Mouse (Mus musculus) forebrain, embryonic 10.5 days (tissue): ENCODE measurements around the gene Nodal. TPM values are rescaled to one million over a fixed set of nuclear protein-coding genes. Genes with fewer than 3 reads are reported as not detected.
A peak's percentile ranks its signal among the peaks of the same experiment; 100 is the strongest.
"Not testable (repeated sequence)": the region's sequence is repeated elsewhere in the genome, so short reads cannot be mapped to it uniquely, and the experiment has no call there.

ENCODE experiments used
- DNase-seq: peaks from one replicate; pipeline ENCODE4 v3.0.0-alpha.2; 2017; ENCODE audit warnings: low spot score; ENCODE audit errors: extremely low spot score
- H3K27ac ChIP-seq: fragments of 300-500 bp; sonication (generic); 2 replicates; pipeline ENCODE4 v1.5.1; 2016; ENCODE audit warnings: mild to moderate bottlenecking
- H3K27me3 ChIP-seq: fragments of 300-500 bp; sonication (generic); 2 replicates; pipeline ENCODE4 v1.6.1; 2016; ENCODE audit warnings: mild to moderate bottlenecking; ENCODE audit not compliant: poor library complexity, severe bottlenecking
- H3K36me3 ChIP-seq: fragments of 300-500 bp; sonication (generic); replicated peaks from 2 replicates; pipeline ENCODE4 v1.6.1; 2016; ENCODE audit warnings: mild to moderate bottlenecking, moderate library complexity
- H3K4me1 ChIP-seq: fragments of 300-500 bp; sonication (generic); 2 replicates; pipeline ENCODE4 v1.6.1; 2016
- H3K4me3 ChIP-seq: fragments of 300-500 bp; sonication (generic); 2 replicates; pipeline ENCODE4 v1.5.1; 2016; ENCODE audit warnings: mild to moderate bottlenecking, moderate library complexity
- H3K9me3 ChIP-seq: fragments of 300-500 bp; sonication (generic); 2 replicates; pipeline ENCODE4 v1.6.1; 2016; ENCODE audit warnings: mild to moderate bottlenecking, moderate library complexity
- WGBS: fragments of 180-500 bp; shearing (Covaris S2); methylation state at CpG from one replicate; pipeline ENCODE4 v1.1.7; 2016; 5-methylcytosine and 5-hydroxymethylcytosine counted together
- polyA plus RNA-seq: library from polyadenylated mRNA; unstranded; fragments of >200 nt; fragmentation: Nextera tagmentation; extraction: Ambion mirVana; gene quantifications from 2 replicates; pipeline ENCODE4 v1.2.1, GENCODE M21; 2016

Gene Nodal
- polyA plus RNA-seq, 1 experiment from 2014 or later: 0.50 TPM

GRCm38 (mm10) chr10:61448834-61449233 is 31.1 kb downstream of the Nodal start:
- WGBS: 90% methylated on average over 3 of the region's 3 CpGs
- Histone ChIP-seq H3K4me1 (peaks cover 72% of the 10 kb centered on the region), H3K36me3 (peaks cover 52% of the 10 kb centered on the region)

GRCm38 (mm10) chr10:61451463-61451930 is 33.7 kb downstream of the Nodal start:
- Histone ChIP-seq H3K36me3 (peaks cover 44% of the 10 kb centered on the region), H3K9me3 (no peaks in the 10 kb centered on the region), H3K27ac (peak overlapping the region; percentile 90), H3K27me3 (no peaks in the 10 kb centered on the region), H3K4me3 (peak overlapping the region; percentile 74), H3K4me1 (peaks cover 50% of the 10 kb centered on the region)
- WGBS: 15% methylated on average over 8 of the region's 8 CpGs
- DNase-seq: no peak

More at GRCm38 (mm10) chr10:61448834-61449233, 31.1 kb downstream of the Nodal start:
- Histone ChIP-seq H3K27ac (no peak overlapping the region), H3K27me3 (no peaks in the 10 kb centered on the region), H3K9me3 (no peaks in the 10 kb centered on the region), H3K4me3 (no peak overlapping the region)
- no peak for DNase-seq

GRCm38 (mm10) chr10:61451931-61452617 is 34.3 kb downstream of the Nodal start:
- Histone ChIP-seq H3K4me1 (peaks cover 45% of the 10 kb centered on the region), H3K9me3 (no peaks in the 10 kb centered on the region), H3K4me3 (peak overlapping the region; percentile 74), H3K27me3 (no peaks in the 10 kb centered on the region), H3K27ac (peak overlapping the region; percentile 90), H3K36me3 (peaks cover 38% of the 10 kb centered on the region)
- WGBS: under 1% methylated on average over 62 of the region's 62 CpGs
- DNase-seq: no peak

- H3K27ac ChIP-seq: peak within 1 kb of the TSS; percentile 90
- peaks cover 32% of the 10 kb centered on the region for H3K36me3 ChIP-seq
- H3K4me3 ChIP-seq: peak within 1 kb of the TSS; percentile 74
- peak; percentile 100 for DNase-seq
- under 1% methylated on average over 34 of the region's 36 CpGs for WGBS
- H3K4me1 ChIP-seq: peaks cover 39% of the 10 kb centered on the region
- no peaks in the 10 kb centered on the region for H3K27me3 ChIP-seq
- H3K9me3 ChIP-seq: no peaks in the 10 kb centered on the region
These were observed 34.9 kb downstream of the Nodal start, which contains the start of gene Eif4ebp2 for GRCm38 (mm10) chr10:61452645-61453044. TSS of gene Eif4ebp2 (minus strand) at chr10:61452661.

- not testable (repeated sequence) for H3K27ac ChIP-seq, DNase-seq, H3K9me3 ChIP-seq, H3K27me3 ChIP-seq
- WGBS: 77% methylated on average over 3 of the region's 3 CpGs
- Histone ChIP-seq H3K4me3 (peak overlapping the region; percentile 74), H3K4me1 (peaks cover 34% of the 10 kb centered on the region), H3K36me3 (peaks cover 27% of the 10 kb centered on the region)
These were observed 35.4 kb downstream of the Nodal start for GRCm38 (mm10) chr10:61453171-61453570.

- Histone ChIP-seq H3K36me3 (no peaks in the 10 kb centered on the region), H3K4me1 (no peaks in the 10 kb centered on the region), H3K9me3 (no peaks in the 10 kb centered on the region), H3K27ac (no peak overlapping the region), H3K4me3 (no peak overlapping the region), H3K27me3 (no peaks in the 10 kb centered on the region)
- no peak for DNase-seq
- 76% methylated on average over 3 of the region's 3 CpGs for WGBS
These were observed 39.4 kb downstream of the Nodal start for GRCm38 (mm10) chr10:61457182-61457581.

GRCm38 (mm10) chr10:61465009-61465408 is 47.2 kb downstream of the Nodal start:
- H3K4me3 ChIP-seq: no peak overlapping the region
- H3K9me3 ChIP-seq: no peaks in the 10 kb centered on the region
- DNase-seq: no peak
- no peak overlapping the region for H3K27ac ChIP-seq
- H3K4me1 ChIP-seq: no peaks in the 10 kb centered on the region
- 86% methylated on average over 4 of the region's 4 CpGs for WGBS
- no peaks in the 10 kb centered on the region for H3K27me3 ChIP-seq
- no peaks in the 10 kb centered on the region for H3K36me3 ChIP-seq

GRCm38 (mm10) chr10:61466242-61466641 is 48.5 kb downstream of the Nodal start:
- DNase-seq: no peak
- H3K27me3 ChIP-seq: no peaks in the 10 kb centered on the region
- H3K4me1 ChIP-seq: no peaks in the 10 kb centered on the region
- no peak overlapping the region for H3K4me3 ChIP-seq
- H3K9me3 ChIP-seq: no peaks in the 10 kb centered on the region
- WGBS: 73% methylated on average over 8 of the region's 8 CpGs
- H3K36me3 ChIP-seq: no peaks in the 10 kb centered on the region
- H3K27ac ChIP-seq: no peak overlapping the region

- Histone ChIP-seq H3K4me3 (no peak overlapping the region), H3K36me3 (no peaks in the 10 kb centered on the region), H3K27me3 (no peaks in the 10 kb centered on the region), H3K27ac (no peak overlapping the region), H3K4me1 (no peaks in the 10 kb centered on the region), H3K9me3 (no peaks in the 10 kb centered on the region)
- 31% methylated on average over 5 of the region's 5 CpGs for WGBS
- DNase-seq: peak; percentile 36
These were observed 49.1 kb downstream of the Nodal start for GRCm38 (mm10) chr10:61466873-61467272.

GRCm38 (mm10) chr10:61468900-61469299 is 51.1 kb downstream of the Nodal start:
- Histone ChIP-seq H3K4me1 (no peaks in the 10 kb centered on the region), H3K27me3 (no peaks in the 10 kb centered on the region), H3K36me3 (no peaks in the 10 kb centered on the region), H3K27ac (no peak overlapping the region), H3K9me3 (no peaks in the 10 kb centered on the region), H3K4me3 (no peak overlapping the region)
- WGBS: 72% methylated on average over 7 of the region's 7 CpGs
- no peak for DNase-seq

- 78% methylated on average over 3 of the region's 3 CpGs for WGBS
- peaks cover 22% of the 10 kb centered on the region for H3K27me3 ChIP-seq
- DNase-seq: no peak
- H3K4me1 ChIP-seq: peaks cover 32% of the 10 kb centered on the region
- H3K4me3 ChIP-seq: no peak overlapping the region
- no peaks in the 10 kb centered on the region for H3K36me3 ChIP-seq
- H3K9me3 ChIP-seq: no peaks in the 10 kb centered on the region
- no peak overlapping the region for H3K27ac ChIP-seq
These were observed 55.9 kb downstream of the Nodal start for GRCm38 (mm10) chr10:61473640-61474039.

GRCm38 (mm10) chr10:61474344-61474743 is 56.6 kb downstream of the Nodal start:
- Histone ChIP-seq H3K4me3 (no peak overlapping the region; the same call in 1 of the 2 replicates), H3K36me3 (no peaks in the 10 kb centered on the region), H3K4me1 (peaks cover 32% of the 10 kb centered on the region), H3K27me3 (peaks cover 22% of the 10 kb centered on the region), H3K9me3 (no peaks in the 10 kb centered on the region), H3K27ac (no peak overlapping the region)
- WGBS: 70% methylated on average over 1 of the region's 1 CpGs
- DNase-seq: no peak
